Mouse (Mus musculus) MEL (cell line): ENCODE measurements around the gene B3gnt7.

Experiments used
- CTCF ChIP-seq, 3 experiments: IDR thresholded peaks in 2 of 3; conservative IDR thresholded peaks in 1 of 3; 2 replicates each; pipeline ENCODE4 v1.5.1; 2011 to 2012; ENCODE audit warnings: low read length in 3 of 3, low read depth in 2 of 3, mild to moderate bottlenecking in 2 of 3, improper control_type of control experiment in 1 of 3, inconsistent platforms in 1 of 3, mixed read lengths in 1 of 3, moderate library complexity in 1 of 3; ENCODE audit not compliant: control insufficient read depth in 1 of 3, insufficient read depth in 1 of 3, poor library complexity in 1 of 3, severe bottlenecking in 1 of 3
- EP300 ChIP-seq, 2 experiments: IDR thresholded peaks; 2 replicates each; pipeline ENCODE4 v1.6.1; 2011; ENCODE audit warnings: improper control_type of control experiment in 2 of 2, low read length in 2 of 2, low read depth in 1 of 2, mild to moderate bottlenecking in 1 of 2
- HCFC1 ChIP-seq: IDR thresholded peaks from 2 replicates; pipeline ENCODE4 v1.6.1; 2012; ENCODE audit warnings: low read depth, mild to moderate bottlenecking, inconsistent platforms, low read length, improper control_type of control experiment, moderate library complexity
- MXI1 ChIP-seq: IDR thresholded peaks from 2 replicates; pipeline ENCODE4 v1.6.1; 2011; ENCODE audit warnings: mild to moderate bottlenecking, low read depth, low read length, improper control_type of control experiment

DNA sequence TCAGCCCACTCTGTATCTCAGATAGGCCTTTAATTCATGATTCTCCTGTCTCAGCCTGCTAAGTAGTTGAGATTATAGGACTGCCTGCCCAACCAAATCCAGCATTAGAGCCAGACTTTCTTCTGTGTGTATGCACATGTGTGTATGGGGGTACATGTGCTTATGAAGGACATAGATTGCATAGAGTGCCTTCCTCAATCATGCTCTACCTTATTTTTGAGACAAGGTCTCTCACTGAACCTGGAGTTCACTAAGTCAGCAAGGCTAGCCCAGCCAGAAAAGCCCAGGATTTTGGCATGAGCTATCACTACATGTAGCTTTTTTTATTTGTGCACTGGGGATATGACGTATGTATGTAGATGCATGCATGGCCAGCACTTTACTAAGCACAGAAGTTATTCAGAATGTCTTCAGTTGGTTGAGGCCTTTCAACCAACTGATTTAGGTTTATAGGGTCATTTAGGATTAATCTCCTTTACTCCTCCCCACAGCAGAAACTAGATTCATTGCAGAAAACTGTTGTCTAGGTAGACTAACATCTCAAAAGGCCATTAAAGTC, 40.5 kb downstream of the B3gnt7 start:
- TF ChIP-seq MXI1, result no peak
- no peak for TF ChIP-seq HCFC1
- no peak for TF ChIP-seq EP300 (IDR thresholded peaks at IDR 0.05; ENCODE audit: low read depth in 1 of 2, low read length in 2 of 2)
- TF ChIP-seq CTCF (IDR thresholded peaks at IDR 0.05 in 2 of 3, conservative IDR thresholded peaks at IDR 0.05 in 1 of 3; ENCODE audit: control insufficient read depth in 1 of 3, insufficient read depth in 1 of 3, low read depth in 2 of 3, low read length in 3 of 3, poor library complexity in 1 of 3, severe bottlenecking in 1 of 3), result no peak
